Mouse (Mus musculus): ENCODE results near the gene Elf1.

DNA sequence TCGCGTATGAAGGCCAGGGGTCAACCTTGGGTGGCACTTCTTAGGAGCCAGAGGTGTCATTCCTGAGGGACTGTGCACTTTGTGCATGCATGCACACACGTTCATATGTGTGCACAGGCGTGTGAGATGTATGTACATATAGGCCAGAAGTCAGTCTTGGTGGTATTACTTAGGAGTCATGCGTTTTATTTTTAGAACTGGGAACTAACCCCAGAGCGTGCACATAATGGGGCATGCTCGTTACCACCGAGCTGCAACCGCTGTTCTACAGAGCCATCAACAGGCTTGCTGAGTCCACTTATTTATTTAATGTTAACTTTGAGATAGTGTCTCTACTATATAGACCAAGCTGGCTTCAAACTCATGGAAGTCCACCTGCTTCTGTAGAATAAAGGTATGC is 41.4 kb downstream of the Elf1 start:
- TF ChIP-seq CTCF (IDR thresholded peaks at IDR 0.05) (no peak), EP300 (IDR thresholded peaks at IDR 0.05) (no peak)

Data from lung, postnatal 0 days (tissue).